Mouse (Mus musculus) cortical plate, adult 2 months (tissue): ENCODE results near the gene Draxin. TPM values are rescaled to one million over a fixed set of nuclear protein-coding genes. Genes with fewer than 3 reads are reported as not detected.

Source experiments
- H3K27ac ChIP-seq: fragments of 200-500 bp; 2 replicates; pipeline ENCODE4 v1.5.1; 2012; ENCODE audit warnings: low read length, control low read depth, inconsistent platforms; ENCODE audit not compliant: insufficient read depth
- H3K4me1 ChIP-seq: fragments of 200-500 bp; 2 replicates; pipeline ENCODE4 v1.6.1; 2011; ENCODE audit warnings: low read length; ENCODE audit not compliant: control insufficient read depth, insufficient read depth
- H3K4me3 ChIP-seq: fragments of 200-500 bp; 2 replicates; pipeline ENCODE4 v1.5.1; 2011; ENCODE audit warnings: mild to moderate bottlenecking, low read length, control low read depth; ENCODE audit not compliant: insufficient read depth
- CTCF ChIP-seq: fragments of 200-500 bp; IDR thresholded peaks from 2 replicates; pipeline ENCODE4 v1.5.1; 2011; ENCODE audit warnings: mild to moderate bottlenecking, control low read depth, low read length; ENCODE audit not compliant: insufficient read depth; ENCODE audit errors: extremely low read depth
- POLR2A ChIP-seq: fragments of 200-500 bp; IDR thresholded peaks from 2 replicates; pipeline ENCODE4 v1.6.1; 2011; ENCODE audit warnings: mild to moderate bottlenecking, low read length, control low read depth; ENCODE audit not compliant: insufficient read depth; ENCODE audit errors: extremely low read depth
- polyA plus RNA-seq: library from polyadenylated mRNA; depleted of rRNA; stranded (reverse); fragments of >200 nt; gene quantifications from 2 replicates; pipeline ENCODE4 v1.2.3, GENCODE M21; 2012

Draxin gene
- polyA plus RNA-seq, 1 experiment = 0.42 TPM

DNA sequence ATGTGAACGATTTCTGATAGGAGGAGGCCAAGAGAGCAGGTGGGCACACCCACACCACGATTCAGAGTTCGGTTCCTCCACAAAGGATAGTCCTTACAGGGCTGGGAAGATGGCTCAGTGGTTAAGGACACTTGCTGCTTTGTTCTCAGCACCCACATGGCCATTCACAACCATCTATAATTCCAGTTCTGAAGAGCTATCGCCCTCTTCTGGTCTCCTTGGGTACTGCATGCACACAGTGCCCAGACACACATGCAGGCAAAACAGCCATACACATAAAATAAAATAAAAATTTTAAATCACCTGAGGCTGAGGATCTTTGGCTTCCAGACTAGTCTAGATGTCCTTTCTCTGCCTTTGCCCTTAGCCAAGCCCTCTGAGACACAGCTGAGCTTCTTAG is 13.1 kb downstream of the Draxin start:
- Histone ChIP-seq H3K4me1 (no peaks in the 10 kb centered on the region), H3K4me3 (no peak overlapping the region), H3K27ac (no peak overlapping the region)
- TF ChIP-seq CTCF = no peak
- TF ChIP-seq POLR2A = no peak

DNA sequence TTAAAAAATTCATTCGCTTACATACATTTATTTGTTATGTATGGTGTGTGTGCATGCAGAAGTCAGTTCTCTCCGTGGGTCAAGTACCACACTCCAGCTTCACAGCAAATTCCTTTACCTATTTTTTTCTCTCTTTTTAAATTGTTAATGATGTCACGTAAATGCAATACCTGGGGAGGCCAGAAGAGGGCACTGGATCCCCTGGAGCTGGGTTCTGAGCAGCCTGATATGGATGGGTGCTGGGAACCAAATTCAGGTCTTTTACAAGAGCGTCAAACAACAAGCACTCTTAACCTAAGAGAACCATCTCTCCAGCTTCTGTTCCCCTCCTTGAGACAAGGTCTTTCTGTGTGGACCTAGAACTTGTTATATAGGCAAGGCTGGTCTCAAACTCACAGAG is 13.8 kb downstream of the Draxin start:
- no peak overlapping the region for H3K4me3 ChIP-seq
- no peak for TF ChIP-seq POLR2A
- TF ChIP-seq CTCF = peak; percentile 16; the same call in 1 of the 2 replicates
- H3K27ac ChIP-seq = no peak overlapping the region
- H3K4me1 ChIP-seq = no peaks in the 10 kb centered on the region

GRCm38 (mm10) chr4:148115467-148115866 is 15.0 kb downstream of the Draxin start:
- H3K27ac ChIP-seq = no peak overlapping the region
- TF ChIP-seq POLR2A (no peak), CTCF (no peak)
- no peaks in the 10 kb centered on the region for H3K4me1 ChIP-seq

DNA sequence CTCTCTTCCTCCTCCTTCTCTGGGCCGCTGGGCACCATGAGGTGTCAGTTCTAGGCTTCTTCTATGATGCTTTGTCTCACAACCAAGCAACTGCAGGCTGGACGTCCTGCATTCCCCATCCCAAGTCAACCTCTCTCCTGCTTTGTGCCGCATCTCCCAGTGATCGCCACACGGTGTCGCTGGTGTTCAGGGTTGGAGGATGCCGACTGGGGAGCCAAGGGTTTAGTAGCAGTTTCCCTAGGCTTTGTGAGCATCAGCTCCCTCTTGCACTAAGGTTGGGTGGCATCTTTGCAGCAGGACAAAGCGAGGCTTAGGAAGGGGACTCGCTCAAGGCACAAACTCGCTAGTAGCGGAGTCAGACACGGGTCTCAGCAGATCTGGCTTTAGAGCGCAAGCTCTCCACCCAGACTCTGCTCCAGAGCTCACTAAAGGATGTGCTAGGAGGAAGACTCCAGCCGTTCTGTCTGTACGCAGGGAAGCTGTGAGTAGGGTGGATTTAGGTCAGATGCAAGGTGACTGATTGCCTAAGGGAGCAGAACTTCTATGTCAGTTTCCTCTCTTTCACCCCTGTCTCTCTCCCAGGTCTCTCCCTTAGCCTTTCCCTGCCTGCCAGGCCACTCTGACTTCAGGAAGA is 15.6 kb downstream of the Draxin start:
- Histone ChIP-seq H3K27ac (no peak overlapping the region), H3K4me1 (no peaks in the 10 kb centered on the region), H3K4me3 (no peak overlapping the region)
- TF ChIP-seq CTCF = peak; percentile 99
- TF ChIP-seq POLR2A = no peak

More at GRCm38 (mm10) chr4:148115467-148115866, 15.0 kb downstream of the Draxin start:
- H3K4me3 ChIP-seq = no peak overlapping the region

DNA sequence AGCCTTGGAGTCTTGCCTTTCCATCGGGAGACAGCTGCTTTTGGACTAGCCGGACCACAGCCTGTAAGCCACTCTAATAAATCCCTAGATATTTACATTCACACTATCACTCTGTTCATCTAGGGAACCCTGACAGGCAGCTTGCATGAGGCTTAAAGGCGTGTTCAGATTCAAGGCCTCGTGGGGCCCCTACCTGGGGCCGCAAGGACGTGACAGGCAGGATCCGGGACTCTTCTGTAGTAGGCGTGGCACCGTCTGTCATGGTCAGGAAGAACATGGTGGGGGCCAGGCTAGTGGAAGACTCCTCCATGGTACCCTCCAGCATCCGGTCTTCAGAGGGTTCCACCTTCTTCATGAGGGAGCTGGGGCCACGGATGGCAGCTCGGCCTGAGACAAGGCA is 18.0 kb downstream of the Draxin start:
- Histone ChIP-seq H3K4me1 (no peaks in the 10 kb centered on the region), H3K4me3 (no peak overlapping the region), H3K27ac (no peak overlapping the region)
- TF ChIP-seq POLR2A (no peak), CTCF (no peak)

DNA sequence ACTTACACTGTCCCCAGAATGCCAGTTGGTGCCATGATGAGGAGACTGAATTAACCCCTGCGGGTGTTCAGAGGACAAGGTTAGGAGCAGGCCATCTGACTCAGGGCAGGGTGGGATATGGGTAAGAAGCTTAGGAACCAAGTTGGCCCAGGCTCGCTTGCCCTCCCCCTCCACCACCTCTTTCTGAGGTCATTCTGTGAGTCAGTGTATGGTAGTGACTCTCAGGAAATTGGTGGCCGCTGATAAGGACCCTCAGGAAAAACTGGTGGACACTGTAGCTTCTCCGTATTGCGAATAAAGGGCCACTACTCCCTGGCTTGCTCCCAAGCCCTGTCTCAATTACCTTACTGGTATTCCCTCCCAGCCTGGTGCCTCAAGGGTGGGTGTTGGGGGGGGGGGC is 21.3 kb downstream of the Draxin start:
- TF ChIP-seq POLR2A = no peak
- no peak for TF ChIP-seq CTCF
- no peaks in the 10 kb centered on the region for H3K4me1 ChIP-seq
- H3K27ac ChIP-seq = no peak overlapping the region

DNA sequence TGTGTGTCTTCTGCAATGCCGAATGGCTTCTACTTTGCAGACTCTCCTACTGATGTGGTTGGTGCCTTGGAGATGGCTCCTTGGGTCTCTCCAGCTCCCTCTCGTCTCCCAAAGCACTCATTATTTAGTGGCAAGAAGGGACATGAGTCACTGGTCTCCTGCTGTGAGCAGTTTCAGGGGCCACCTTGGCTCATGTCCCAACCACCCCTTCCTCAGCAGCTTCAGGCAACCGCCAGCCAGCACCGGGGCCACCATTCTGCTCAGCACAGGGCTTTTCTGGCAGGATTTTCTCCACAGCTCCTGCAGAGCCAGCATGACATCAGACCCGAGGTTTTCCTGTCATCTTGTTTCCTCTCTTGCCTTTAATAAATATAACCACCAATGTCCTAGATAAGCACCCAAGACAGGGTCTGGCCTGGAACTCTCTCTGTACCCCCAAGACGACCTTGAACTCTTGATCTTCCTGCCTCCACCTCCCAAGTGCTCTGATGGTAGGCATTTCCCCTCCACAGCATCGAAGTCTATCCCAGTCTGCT is 21.9 kb downstream of the Draxin start:
- H3K4me3 ChIP-seq = no peak overlapping the region
- TF ChIP-seq POLR2A (no peak), CTCF (no peak)

More for the DNA sequence above, 21.3 kb downstream of the Draxin start:
- no peak overlapping the region for H3K4me3 ChIP-seq

GRCm38 (mm10) chr4:148107621-148108291 is 22.7 kb downstream of the Draxin start:
- TF ChIP-seq POLR2A (no peak), CTCF (no peak)
- Histone ChIP-seq H3K4me3 (no peak overlapping the region), H3K4me1 (no peaks in the 10 kb centered on the region), H3K27ac (no peak overlapping the region)

More for the DNA sequence above, 21.9 kb downstream of the Draxin start:
- no peaks in the 10 kb centered on the region for H3K4me1 ChIP-seq
- no peak overlapping the region for H3K27ac ChIP-seq

DNA sequence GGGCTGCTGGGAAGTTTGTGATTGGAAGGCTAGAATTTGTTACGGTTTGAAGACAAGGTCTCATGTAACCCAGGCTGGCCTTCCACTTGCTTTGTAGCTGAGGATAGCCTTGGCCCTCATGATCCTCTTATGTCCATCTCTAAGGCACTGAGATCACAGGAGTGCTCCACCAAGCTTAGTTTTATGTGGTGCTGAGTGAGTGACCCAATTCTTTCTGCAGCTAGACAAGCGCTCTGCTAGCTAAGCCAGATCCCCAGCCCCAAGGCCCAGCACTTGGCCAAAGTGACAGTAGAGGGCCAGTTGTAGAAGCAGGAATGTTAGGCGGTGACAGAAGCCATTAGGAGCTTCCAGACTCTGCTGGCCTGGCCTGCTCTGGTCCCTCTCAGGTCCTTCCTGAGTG is 26.4 kb downstream of the Draxin start:
- Histone ChIP-seq H3K27ac (no peak overlapping the region), H3K4me3 (no peak overlapping the region), H3K4me1 (no peaks in the 10 kb centered on the region)
- no peak for TF ChIP-seq POLR2A
